Mouse (Mus musculus): ENCODE data around the gene Tcp11x2. TPM values are rescaled to one million over a fixed set of nuclear protein-coding genes. Genes with fewer than 3 reads are reported as not detected.

Gene Tcp11x2
- polyA plus RNA-seq (2012; fragmentation: generic; extraction: Trizol) = 1.5 TPM

DNA sequence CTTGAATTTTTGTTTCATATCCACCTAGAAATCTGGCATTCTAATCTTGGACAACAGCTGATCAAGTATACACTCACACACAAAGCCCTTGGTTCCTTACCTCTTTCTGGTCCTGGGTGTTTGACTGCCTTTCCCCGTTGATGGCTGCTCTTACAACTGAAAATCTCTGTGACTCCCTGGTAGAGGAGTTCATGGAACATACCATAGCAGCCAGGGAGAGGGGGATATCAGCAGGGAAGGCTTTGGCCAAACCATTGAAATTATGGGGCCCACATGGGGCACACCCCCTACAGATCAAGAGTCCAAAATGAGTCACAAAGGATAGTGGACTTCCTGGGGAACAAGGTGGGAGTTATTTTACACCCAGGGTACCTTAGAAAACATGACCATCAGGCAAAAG, at the start of gene Tcp11x2:
TSS of gene Tcp11x2 (minus strand) at position 158 of the 400 bp plus-strand sequence.
- Histone ChIP-seq H3K36me3 (ENCODE audit: control insufficient read depth, insufficient read depth) (no peaks in the 10 kb centered on the region), H3K27me3 (ENCODE audit: control insufficient read depth, insufficient read depth, insufficient read length) (no peaks in the 10 kb centered on the region), H3K4me2 (ENCODE audit: low read depth) (peak within 1 kb of the TSS; percentile 9), H3K79me2 (ENCODE audit: control insufficient read depth, insufficient read depth) (no peaks in the 10 kb centered on the region), H3K4me3 (no peak within 1 kb of the TSS), H3ac (ENCODE audit: control insufficient read depth, insufficient read length) (no peak within 1 kb of the TSS)
- no peak for TF ChIP-seq POLR2A (IDR thresholded peaks at IDR 0.05; ENCODE audit: insufficient read length, low read depth)
- no peak for TF ChIP-seq TCF12 (IDR thresholded peaks at IDR 0.05; ENCODE audit: insufficient read depth, poor library complexity, severe bottlenecking)
- no peak for TF ChIP-seq POLR2AphosphoS2 (IDR thresholded peaks at IDR 0.05; ENCODE audit: insufficient read length, low read depth)
- no peak for TF ChIP-seq USF1 (IDR thresholded peaks at IDR 0.05; ENCODE audit: low read depth)
- TF ChIP-seq TCF3 (IDR thresholded peaks at IDR 0.05; ENCODE audit: insufficient read length, low read depth) = no peak
- no peak for TF ChIP-seq MYOG (IDR thresholded peaks at IDR 0.05; ENCODE audit: control insufficient read depth in 1 of 3, insufficient read depth in 1 of 3, insufficient read length in 2 of 3, low read depth in 2 of 3)
- TF ChIP-seq MYOD1 (IDR thresholded peaks at IDR 0.05; ENCODE audit: control insufficient read depth in 1 of 3, insufficient read length in 2 of 3, low read depth in 2 of 3) = no peak
- no peak for TF ChIP-seq CEBPB (IDR thresholded peaks at IDR 0.05; ENCODE audit: insufficient read depth, poor library complexity, severe bottlenecking)
- no peak for TF ChIP-seq SRF (IDR thresholded peaks at IDR 0.05; ENCODE audit: control insufficient read depth, insufficient read length, low read depth)
- TF ChIP-seq REST (IDR thresholded peaks at IDR 0.05; ENCODE audit: insufficient read depth, insufficient read length) = no peak
- no peak for TF ChIP-seq MAX (IDR thresholded peaks at IDR 0.05; ENCODE audit: low read depth)
- TF ChIP-seq E2F4 (IDR thresholded peaks at IDR 0.05; ENCODE audit: insufficient read depth) = no peak

GRCm38 (mm10) chrX:135743056-135743355, 49.4 kb upstream of the Tcp11x2 start:
- no peaks in the 10 kb centered on the region for H3K36me3 ChIP-seq (ENCODE audit: control insufficient read depth, insufficient read depth)
- peak overlapping the region; percentile 82 for H3K4me2 ChIP-seq (ENCODE audit: low read depth)
- H3K79me2 ChIP-seq (ENCODE audit: control insufficient read depth, insufficient read depth) = peaks cover 15% of the 10 kb centered on the region
- H3ac ChIP-seq (ENCODE audit: control insufficient read depth, insufficient read length) = no peak overlapping the region
- H3K27me3 ChIP-seq (ENCODE audit: control insufficient read depth, insufficient read depth, insufficient read length) = no peaks in the 10 kb centered on the region
- TF ChIP-seq SRF (IDR thresholded peaks at IDR 0.05; ENCODE audit: control insufficient read depth, insufficient read length, low read depth) (no peak), POLR2A (IDR thresholded peaks at IDR 0.05; ENCODE audit: insufficient read length, low read depth) (no peak), MAX (IDR thresholded peaks at IDR 0.05; ENCODE audit: low read depth) (no peak), TCF3 (IDR thresholded peaks at IDR 0.05; ENCODE audit: insufficient read length, low read depth) (no peak), MYOG (IDR thresholded peaks at IDR 0.05; ENCODE audit: control insufficient read depth in 1 of 3, insufficient read depth in 1 of 3, insufficient read length in 2 of 3, low read depth in 2 of 3) (no peak), TCF12 (IDR thresholded peaks at IDR 0.05; ENCODE audit: insufficient read depth, poor library complexity, severe bottlenecking) (no peak), MYOD1 (IDR thresholded peaks at IDR 0.05; ENCODE audit: control insufficient read depth in 1 of 3, insufficient read length in 2 of 3, low read depth in 2 of 3) (no peak), USF1 (IDR thresholded peaks at IDR 0.05; ENCODE audit: low read depth) (no peak)
- peak overlapping the region; percentile 65 for H3K4me3 ChIP-seq

DNA sequence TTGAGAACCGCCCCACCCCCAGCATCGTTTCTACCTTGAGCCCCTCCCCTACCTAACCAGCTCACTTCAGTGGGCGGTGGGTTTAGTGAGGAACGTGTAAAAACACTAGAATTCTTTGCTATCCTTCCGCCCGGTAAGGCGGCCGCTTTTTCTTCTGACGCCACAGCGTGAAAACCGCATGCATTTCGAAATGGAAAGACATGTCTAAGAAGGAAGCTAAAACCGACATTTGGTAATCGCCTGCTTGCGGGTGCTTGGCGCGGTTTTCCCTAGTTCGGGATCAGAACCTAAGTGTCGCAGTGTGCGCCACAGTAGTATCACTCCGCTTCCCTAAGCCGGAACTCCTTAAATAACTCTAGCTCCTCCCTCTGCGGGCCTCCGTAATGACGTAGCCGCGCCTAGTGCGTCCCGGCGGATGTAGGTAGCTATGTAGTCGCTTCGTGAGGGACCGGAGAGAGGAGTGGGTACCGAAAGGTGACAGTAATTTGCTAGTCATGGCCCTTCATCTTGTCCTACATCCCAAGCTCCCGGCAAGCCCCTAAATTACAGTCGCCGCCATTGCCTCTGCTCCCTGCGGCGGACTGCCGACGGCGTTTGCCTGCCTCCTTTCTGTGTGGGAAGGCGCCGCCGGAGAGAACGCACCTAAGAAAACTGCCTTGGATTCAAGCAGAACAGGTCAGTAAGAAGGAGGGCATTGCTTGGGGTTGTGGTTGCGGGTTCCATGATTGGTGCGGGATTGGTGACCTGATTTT, 48.9 kb upstream of the Tcp11x2 start, which contains the start of the genes Armcx5 and Gprasp1:
TSS of gene Armcx5 (plus strand) at position 430 of the 752 bp plus-strand sequence.
TSS of gene Gprasp1 (plus strand) at position 430 of the 752 bp plus-strand sequence.
- Histone ChIP-seq H3K27me3 (ENCODE audit: control insufficient read depth, insufficient read depth, insufficient read length) (no peaks in the 10 kb centered on the region), H3K4me2 (ENCODE audit: low read depth) (peak within 1 kb of the TSS; percentile 82), H3K36me3 (ENCODE audit: control insufficient read depth, insufficient read depth) (no peaks in the 10 kb centered on the region)

DNA sequence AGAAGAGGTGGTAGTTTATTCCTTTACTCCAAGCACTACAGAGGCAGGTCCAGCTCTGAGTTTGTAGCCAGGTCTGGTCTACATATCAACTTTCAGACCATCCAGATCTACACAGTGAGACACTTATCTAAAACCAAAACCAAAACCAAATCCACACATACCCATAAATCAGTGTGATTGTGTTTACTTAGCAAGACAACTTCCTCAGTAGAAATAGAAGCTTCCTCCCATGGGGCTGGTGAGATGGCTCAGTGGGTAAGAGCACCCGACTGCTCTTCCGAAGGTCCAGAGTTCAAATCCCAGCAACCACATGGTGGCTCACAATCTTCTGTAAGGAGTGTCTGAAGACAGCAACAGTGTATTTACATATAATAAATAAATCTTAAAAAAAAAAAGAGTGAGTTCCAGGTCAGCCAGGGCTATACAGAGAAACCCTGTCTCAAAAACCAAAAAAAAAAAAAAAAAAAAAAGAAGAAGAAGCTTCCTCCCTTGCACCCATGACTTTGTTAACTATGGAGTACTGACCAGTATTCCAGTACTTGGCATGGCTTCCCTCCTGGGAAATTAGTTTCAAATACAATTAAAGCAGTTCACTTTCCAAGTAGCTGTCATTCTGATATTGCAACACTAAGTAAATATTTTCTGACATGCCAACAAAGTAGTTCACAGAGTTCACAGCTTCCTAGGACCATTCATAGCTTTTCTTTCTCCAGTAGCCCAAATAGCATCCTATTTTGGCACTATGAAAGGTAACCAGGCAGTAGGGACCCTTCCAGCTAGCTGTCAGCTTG, 45.3 kb upstream of the Tcp11x2 start:
- H3K27me3 ChIP-seq (ENCODE audit: control insufficient read depth, insufficient read depth, insufficient read length) = no peaks in the 10 kb centered on the region
- no peak overlapping the region for H3ac ChIP-seq (ENCODE audit: control insufficient read depth, insufficient read length)
- no peaks in the 10 kb centered on the region for H3K36me3 ChIP-seq (ENCODE audit: control insufficient read depth, insufficient read depth)
- H3K79me2 ChIP-seq (ENCODE audit: control insufficient read depth, insufficient read depth) = peaks cover 12% of the 10 kb centered on the region
- H3K4me3 ChIP-seq = no peak overlapping the region
- TF ChIP-seq TCF3 (IDR thresholded peaks at IDR 0.05; ENCODE audit: insufficient read length, low read depth) = no peak
- no peak for TF ChIP-seq POLR2AphosphoS2 (IDR thresholded peaks at IDR 0.05; ENCODE audit: insufficient read length, low read depth)
- no peak for TF ChIP-seq POLR2A (IDR thresholded peaks at IDR 0.05; ENCODE audit: insufficient read length, low read depth)
- H3K4me2 ChIP-seq (ENCODE audit: low read depth) = no peak overlapping the region

More for the DNA sequence above, 48.9 kb upstream of the Tcp11x2 start, which contains the start of the genes Armcx5 and Gprasp1:
- Histone ChIP-seq H3K79me2 (ENCODE audit: control insufficient read depth, insufficient read depth) (peaks cover 15% of the 10 kb centered on the region), H3K4me3 (peak within 1 kb of the TSS; percentile 65), H3ac (ENCODE audit: control insufficient read depth, insufficient read length) (no peak within 1 kb of the TSS)
- no peak for TF ChIP-seq TCF12 (IDR thresholded peaks at IDR 0.05; ENCODE audit: insufficient read depth, poor library complexity, severe bottlenecking)
- TF ChIP-seq POLR2AphosphoS2 (IDR thresholded peaks at IDR 0.05; ENCODE audit: insufficient read length, low read depth) = peak; percentile 71
- no peak for TF ChIP-seq E2F4 (IDR thresholded peaks at IDR 0.05; ENCODE audit: insufficient read depth)
- peak; percentile 66 for TF ChIP-seq POLR2A (IDR thresholded peaks at IDR 0.05; ENCODE audit: insufficient read length, low read depth)
- TF ChIP-seq SRF (IDR thresholded peaks at IDR 0.05; ENCODE audit: control insufficient read depth, insufficient read length, low read depth) = peak; percentile 76
- TF ChIP-seq MYOG (IDR thresholded peaks at IDR 0.05; ENCODE audit: control insufficient read depth in 1 of 3, insufficient read depth in 1 of 3, insufficient read length in 2 of 3, low read depth in 2 of 3) = no peak
- no peak for TF ChIP-seq TCF3 (IDR thresholded peaks at IDR 0.05; ENCODE audit: insufficient read length, low read depth)
- TF ChIP-seq CEBPB (IDR thresholded peaks at IDR 0.05; ENCODE audit: insufficient read depth, poor library complexity, severe bottlenecking) = no peak
- TF ChIP-seq USF1 (IDR thresholded peaks at IDR 0.05; ENCODE audit: low read depth) = no peak
- no peak for TF ChIP-seq REST (IDR thresholded peaks at IDR 0.05; ENCODE audit: insufficient read depth, insufficient read length)
- no peak for TF ChIP-seq MYOD1 (IDR thresholded peaks at IDR 0.05; ENCODE audit: control insufficient read depth in 1 of 3, insufficient read length in 2 of 3, low read depth in 2 of 3)
- TF ChIP-seq MAX (IDR thresholded peaks at IDR 0.05; ENCODE audit: low read depth) = no peak

All from myocyte (in vitro differentiated cells).